Comparison of ENCODE assay signal across 8 mouse cellular contexts in genomic region chr11:120042141-120042838, GRCm38 (mm10). TPM values are rescaled to one million over a fixed set of nuclear protein-coding genes. Genes with fewer than 3 reads are reported as not detected.
DNase-seq lines count a peak whose midpoint lies in the region; ATAC-seq lines count a peak whose summit lies in the region.

No protein-coding gene starts in this region.

- DNase-seq in kidney, adult 11 months = no peak
- DNase-seq in embryonic facial prominence, embryonic 10.5 days (ENCODE audit: low spot score) = no peak
- DNase-seq in layer of hippocampus, postnatal 25 days (ENCODE audit: extremely low spot score in 1 of 2, low spot score in 1 of 2) = no peak
- no peak for DNase-seq in left cerebral cortex, adult 9 months (ENCODE audit: low spot score in 2 of 2)
- DNase-seq in gastrocnemius, postnatal 10 days = no peak

- H3K27me3 ChIP-seq in kidney, embryonic 15.5 days = peaks cover 14% of the 10 kb centered on the region
- peaks cover 35% of the 10 kb centered on the region for H3K27me3 ChIP-seq in embryonic facial prominence, embryonic 10.5 days (replicated peaks; ENCODE audit: low read depth, poor library complexity, severe bottlenecking)
- H3K27me3 ChIP-seq in intestine, embryonic 16.5 days (replicated peaks; ENCODE audit: control insufficient read depth, insufficient read depth, low read length) = peaks cover 11% of the 10 kb centered on the region
- no peaks in the 10 kb centered on the region for H3K27me3 ChIP-seq in midbrain, embryonic 13.5 days

- no peak overlapping the region; the same call in 1 of the 2 replicates for H3K4me2 ChIP-seq in kidney, embryonic 15.5 days
- H3K4me2 ChIP-seq in intestine, embryonic 16.5 days (ENCODE audit: low read depth, low read length) = no peak overlapping the region
- H3K4me2 ChIP-seq in midbrain, embryonic 13.5 days (replicated peaks) = no peak overlapping the region

- H3K4me1 ChIP-seq in kidney, embryonic 15.5 days = peaks cover 49% of the 10 kb centered on the region
- H3K4me1 ChIP-seq in embryonic facial prominence, embryonic 10.5 days = peaks cover 56% of the 10 kb centered on the region
- peaks cover 24% of the 10 kb centered on the region for H3K4me1 ChIP-seq in intestine, embryonic 16.5 days (ENCODE audit: control insufficient read depth, insufficient read depth, low read length)
- H3K4me1 ChIP-seq in midbrain, embryonic 13.5 days (replicated peaks) = peaks cover 46% of the 10 kb centered on the region

- WGBS in kidney, embryonic 15.5 days = 74% methylated on average over 7 of the region's 7 CpGs
- 76% methylated on average over 7 of the region's 7 CpGs for WGBS in embryonic facial prominence, embryonic 10.5 days
- WGBS in intestine, embryonic 16.5 days = 67% methylated on average over 7 of the region's 7 CpGs
- WGBS in midbrain, embryonic 13.5 days = 83% methylated on average over 7 of the region's 7 CpGs

- no peak overlapping the region for H3K9ac ChIP-seq in kidney, embryonic 15.5 days
- H3K9ac ChIP-seq in intestine, embryonic 16.5 days (ENCODE audit: low read depth, low read length) = peak overlapping the region; percentile 37; the same call in 1 of the 2 replicates
- peak overlapping the region; percentile 39; the same call in 1 of the 2 replicates for H3K9ac ChIP-seq in midbrain, embryonic 13.5 days (replicated peaks)

- H3K36me3 ChIP-seq in kidney, embryonic 15.5 days = no peaks in the 10 kb centered on the region
- no peaks in the 10 kb centered on the region for H3K36me3 ChIP-seq in embryonic facial prominence, embryonic 10.5 days (replicated peaks)
- no peaks in the 10 kb centered on the region for H3K36me3 ChIP-seq in intestine, embryonic 16.5 days (ENCODE audit: control insufficient read depth, insufficient read depth, low read length)
- H3K36me3 ChIP-seq in midbrain, embryonic 13.5 days = no peaks in the 10 kb centered on the region

- no peak for ATAC-seq in kidney, embryonic 15.5 days (replicated peaks; ENCODE audit: low FRiP score)
- ATAC-seq in intestine, embryonic 16.5 days = 0 out of 2 replicates have a peak, but pooled peaks have one; percentile 3
- ATAC-seq in midbrain, embryonic 13.5 days = no peak

- H3K27ac ChIP-seq in kidney, embryonic 15.5 days = peak overlapping the region; percentile 68
- peak overlapping the region; percentile 45 for H3K27ac ChIP-seq in embryonic facial prominence, embryonic 10.5 days (replicated peaks)
- H3K27ac ChIP-seq in intestine, embryonic 16.5 days (ENCODE audit: low read length) = peak overlapping the region; percentile 63
- no peak overlapping the region for H3K27ac ChIP-seq in midbrain, embryonic 13.5 days

- H3K4me3 ChIP-seq in kidney, embryonic 15.5 days (replicated peaks) = no peak overlapping the region
- no peak overlapping the region for H3K4me3 ChIP-seq in embryonic facial prominence, embryonic 10.5 days
- no peak overlapping the region for H3K4me3 ChIP-seq in intestine, embryonic 16.5 days (ENCODE audit: low read length)
- H3K4me3 ChIP-seq in midbrain, embryonic 13.5 days (replicated peaks) = no peak overlapping the region

- H3K9me3 ChIP-seq in kidney, embryonic 15.5 days (replicated peaks) = no peaks in the 10 kb centered on the region
- H3K9me3 ChIP-seq in embryonic facial prominence, embryonic 10.5 days = no peaks in the 10 kb centered on the region
- no peaks in the 10 kb centered on the region for H3K9me3 ChIP-seq in intestine, embryonic 16.5 days (ENCODE audit: control insufficient read depth, low read length)
- no peaks in the 10 kb centered on the region for H3K9me3 ChIP-seq in midbrain, embryonic 13.5 days

RNA-seq across cellular contexts. Expression of gene Aatk, which starts 4.7 kb away (rescaled TPM):
- 2.4 and 3.2 TPM in 2 replicates for polyA plus RNA-seq in kidney, embryonic 15.5 days (2015; fragmentation: Nextera tagmentation; extraction: Ambion mirVana)
- polyA plus RNA-seq in embryonic facial prominence, embryonic 10.5 days (2016; fragmentation: Nextera tagmentation; extraction: Ambion mirVana) = 0.84 and 1.6 TPM in 2 replicates
- polyA plus RNA-seq in intestine, embryonic 16.5 days (2015; fragmentation: Nextera tagmentation; extraction: Ambion mirVana) = 1.7 and 2.3 TPM in 2 replicates
- 15.1 and 18.6 TPM in 2 replicates for polyA plus RNA-seq in midbrain, embryonic 13.5 days (2015; fragmentation: Nextera tagmentation; extraction: Ambion mirVana)
- 100 to 1,000 TPM; 221 to 225 TPM for total RNA-seq in layer of hippocampus, postnatal 25 days (2021)
- 10 to 100 TPM; 18.5 to 20.5 TPM for total RNA-seq in gastrocnemius, postnatal 10 days (2021)

RNA-seq across cellular contexts. Expression of gene Cep131, which starts 44.3 kb away (rescaled TPM):
- polyA plus RNA-seq in kidney, embryonic 15.5 days (2015; fragmentation: Nextera tagmentation; extraction: Ambion mirVana) = 23.7 and 27.7 TPM in 2 replicates
- polyA plus RNA-seq in embryonic facial prominence, embryonic 10.5 days (2016; fragmentation: Nextera tagmentation; extraction: Ambion mirVana) = 43.0 and 46.9 TPM in 2 replicates
- 12.0 and 12.2 TPM in 2 replicates for polyA plus RNA-seq in intestine, embryonic 16.5 days (2015; fragmentation: Nextera tagmentation; extraction: Ambion mirVana)
- 29.3 and 37.9 TPM in 2 replicates for polyA plus RNA-seq in midbrain, embryonic 13.5 days (2015; fragmentation: Nextera tagmentation; extraction: Ambion mirVana)
- 10 to 100 TPM; 31.7 to 37.2 TPM for total RNA-seq in layer of hippocampus, postnatal 25 days (2021)
- total RNA-seq in gastrocnemius, postnatal 10 days (2021) = 10 to 100 TPM in 1 of 2 experiments, 1 to 10 TPM in 1; 9.9 to 11.4 TPM

RNA-seq across cellular contexts. Expression of gene Tepsin, which starts 56.2 kb away (rescaled TPM):
- 19.5 and 22.4 TPM in 2 replicates for polyA plus RNA-seq in kidney, embryonic 15.5 days (2015; fragmentation: Nextera tagmentation; extraction: Ambion mirVana)
- polyA plus RNA-seq in embryonic facial prominence, embryonic 10.5 days (2016; fragmentation: Nextera tagmentation; extraction: Ambion mirVana) = 20.2 and 21.4 TPM in 2 replicates
- polyA plus RNA-seq in intestine, embryonic 16.5 days (2015; fragmentation: Nextera tagmentation; extraction: Ambion mirVana) = 21.1 and 22.5 TPM in 2 replicates
- polyA plus RNA-seq in midbrain, embryonic 13.5 days (2015; fragmentation: Nextera tagmentation; extraction: Ambion mirVana) = 19.9 and 20.9 TPM in 2 replicates
- total RNA-seq in layer of hippocampus, postnatal 25 days (2021) = 10 to 100 TPM; 15.8 to 17.6 TPM
- total RNA-seq in gastrocnemius, postnatal 10 days (2021) = 1 to 10 TPM; 5.2 to 6.3 TPM

RNA-seq across cellular contexts. Expression of gene Ndufaf8, which starts 56.4 kb away (rescaled TPM):
- 83.0 and 90.1 TPM in 2 replicates for polyA plus RNA-seq in kidney, embryonic 15.5 days (2015; fragmentation: Nextera tagmentation; extraction: Ambion mirVana)
- polyA plus RNA-seq in embryonic facial prominence, embryonic 10.5 days (2016; fragmentation: Nextera tagmentation; extraction: Ambion mirVana) = 82.0 and 87.7 TPM in 2 replicates
- 113 and 119 TPM in 2 replicates for polyA plus RNA-seq in intestine, embryonic 16.5 days (2015; fragmentation: Nextera tagmentation; extraction: Ambion mirVana)
- 59.2 and 63.7 TPM in 2 replicates for polyA plus RNA-seq in midbrain, embryonic 13.5 days (2015; fragmentation: Nextera tagmentation; extraction: Ambion mirVana)
- 10 to 100 TPM; 36.0 to 45.9 TPM for total RNA-seq in layer of hippocampus, postnatal 25 days (2021)
- 10 to 100 TPM; 40.9 to 44.2 TPM for total RNA-seq in gastrocnemius, postnatal 10 days (2021)
